Mouse (Mus musculus): ENCODE results near the gene Rps29.

Rps29 gene

GRCm38 (mm10) chr12:69129634-69130310, 29.2 kb downstream of the Rps29 start:
- no peak for DNase-seq (ENCODE audit: low read depth)

GRCm38 (mm10) chr12:69127626-69128025, 31.4 kb downstream of the Rps29 start:
- no peak for DNase-seq (ENCODE audit: low read depth)

GRCm38 (mm10) chr12:69127170-69127569, 31.8 kb downstream of the Rps29 start:
- DNase-seq (ENCODE audit: low read depth) = peak; percentile 72

- no peak for DNase-seq (ENCODE audit: low read depth)
These were observed 33.9 kb downstream of the Rps29 start for GRCm38 (mm10) chr12:69125066-69125465.

- DNase-seq (ENCODE audit: low read depth) = no peak
These were observed 36.2 kb downstream of the Rps29 start for GRCm38 (mm10) chr12:69122801-69123200.

- DNase-seq (ENCODE audit: low read depth) = no peak
These were observed 39.1 kb downstream of the Rps29 start for GRCm38 (mm10) chr12:69119908-69120307.
